Mouse (Mus musculus) yolk sac, embryonic 10.5 days (tissue): ENCODE measurements around the gene Slc25a5.
"Not testable (repeated sequence)": the region's sequence is repeated elsewhere in the genome, so short reads cannot be mapped to it uniquely, and the experiment has no call there.

Source experiments
- DNase-seq: peaks from one replicate; pipeline ENCODE4 v3.0.0-alpha.2; 2017; ENCODE audit warnings: low spot score

Gene Slc25a5

GRCm38 (mm10) chrX:36795424-36796162 is at the start of gene Slc25a5:
Gene Slc25a5, plus strand, starts transcription at chrX:36795651.
- DNase-seq, result peak; percentile 82

DNA sequence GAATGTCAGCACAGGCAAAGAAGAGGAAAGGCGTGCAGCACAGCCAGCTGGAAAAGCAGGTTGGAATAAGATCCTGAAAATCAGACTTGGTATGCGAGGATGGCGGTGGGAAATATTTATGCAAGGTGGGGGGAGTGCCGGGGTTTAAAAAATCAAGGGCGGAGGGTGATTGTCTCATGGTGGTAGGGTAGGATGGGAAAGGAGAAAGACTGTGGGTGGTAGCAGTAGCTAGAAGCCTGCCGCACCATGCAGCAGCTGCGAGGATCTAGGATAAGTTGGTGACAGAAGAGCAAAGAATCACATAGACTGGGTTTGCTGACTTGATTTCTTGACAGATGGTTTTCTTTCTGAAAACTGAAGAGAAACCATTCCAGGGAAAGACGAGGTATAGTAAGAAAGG is 48.7 kb upstream of the Slc25a5 start:
- no peak for DNase-seq

GRCm38 (mm10) chrX:36748573-36748972 is 46.9 kb upstream of the Slc25a5 start:
- DNase-seq, result no peak

- DNase-seq, result no peak
Measured at GRCm38 (mm10) chrX:36749281-36749785, 46.1 kb upstream of the Slc25a5 start.

DNA sequence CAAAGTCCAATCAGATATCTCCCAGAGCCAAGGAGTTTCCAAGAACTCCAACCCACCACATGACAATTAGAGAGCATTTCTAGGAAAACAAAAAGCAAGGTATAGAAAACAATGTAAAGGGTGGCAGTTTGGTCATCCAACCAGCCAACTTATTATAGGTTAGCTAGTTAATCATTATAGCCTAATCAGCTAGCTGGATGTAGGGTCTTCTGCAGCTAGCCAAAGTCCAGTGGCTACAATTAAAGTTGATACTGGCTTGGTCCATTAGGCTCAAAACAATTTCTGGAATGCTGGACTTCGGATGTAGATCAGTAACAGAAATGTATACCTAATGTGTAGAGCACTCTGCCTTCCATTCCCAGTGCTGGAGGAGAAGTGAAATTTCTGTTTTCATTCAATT is 44.9 kb upstream of the Slc25a5 start:
- peak; percentile 40 for DNase-seq

DNA sequence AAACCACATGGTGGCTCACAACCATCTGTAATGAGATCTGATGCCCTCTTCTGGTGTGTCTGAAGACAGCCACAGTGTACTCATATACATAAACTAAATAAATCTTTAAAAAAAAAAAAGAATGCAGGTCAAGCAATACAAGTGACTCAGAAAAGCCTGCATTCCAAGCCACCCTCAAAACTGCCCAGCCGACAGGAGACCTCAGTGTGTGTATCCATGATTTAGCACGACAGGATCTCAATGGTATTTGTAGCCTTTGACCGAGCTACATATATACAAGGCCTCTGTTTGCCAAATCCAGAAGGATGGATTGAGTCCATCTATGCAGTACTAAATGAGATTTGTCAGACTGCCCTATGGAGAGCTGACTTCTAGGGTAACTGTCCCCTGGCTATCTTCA is 42.9 kb upstream of the Slc25a5 start:
- DNase-seq, result no peak

DNA sequence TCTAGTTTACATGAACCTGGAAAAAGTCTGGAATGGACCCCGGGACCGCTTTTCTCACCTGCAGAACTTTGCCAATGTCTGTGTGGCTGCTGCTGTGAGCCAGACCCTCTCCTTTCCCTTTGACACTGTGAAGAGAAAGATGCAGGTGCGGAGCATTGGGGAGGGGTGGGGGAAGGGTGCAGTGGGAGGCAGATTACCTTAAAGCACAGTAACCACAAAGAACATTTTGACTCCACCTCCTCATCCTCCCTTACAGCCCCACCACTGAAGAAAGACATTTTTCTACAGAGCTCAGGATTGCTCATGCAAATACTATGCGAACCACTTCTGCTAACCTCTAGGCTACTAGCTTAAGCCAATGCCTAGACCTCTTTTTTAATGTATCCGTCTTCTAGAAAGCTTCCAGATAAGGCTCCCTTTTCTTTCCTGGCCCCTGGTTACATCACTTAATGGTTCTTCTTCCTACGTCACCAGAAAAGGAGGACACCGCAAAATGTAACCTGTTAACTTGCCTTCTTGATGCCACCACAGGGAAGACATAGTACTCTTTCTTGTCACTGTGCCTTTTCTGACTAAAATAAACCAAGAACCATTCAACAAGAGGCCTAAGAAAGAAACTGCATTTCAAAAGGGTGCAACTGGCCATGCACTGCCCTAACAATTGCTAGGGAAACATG is 37.5 kb upstream of the Slc25a5 start:
- DNase-seq, result no peak

DNA sequence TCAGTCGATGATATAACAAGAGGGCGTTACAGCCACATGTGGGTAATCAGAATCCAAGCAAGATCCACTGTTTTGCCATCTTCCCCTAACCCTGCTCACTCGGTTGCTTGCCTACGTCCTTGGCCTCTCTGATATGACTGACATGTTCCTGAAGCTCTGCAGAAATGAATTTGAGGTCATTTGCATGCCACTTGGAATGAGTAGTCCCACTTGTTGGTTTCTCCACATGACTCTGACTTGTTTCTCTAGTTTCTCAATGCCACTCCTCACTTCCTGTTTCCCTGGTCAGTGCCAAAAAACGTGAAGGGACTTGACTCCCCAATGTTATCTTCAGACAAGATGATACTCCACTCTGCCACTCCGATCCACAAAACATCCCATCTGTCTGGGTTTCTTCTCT is 36.9 kb upstream of the Slc25a5 start:
- no peak for DNase-seq

DNA sequence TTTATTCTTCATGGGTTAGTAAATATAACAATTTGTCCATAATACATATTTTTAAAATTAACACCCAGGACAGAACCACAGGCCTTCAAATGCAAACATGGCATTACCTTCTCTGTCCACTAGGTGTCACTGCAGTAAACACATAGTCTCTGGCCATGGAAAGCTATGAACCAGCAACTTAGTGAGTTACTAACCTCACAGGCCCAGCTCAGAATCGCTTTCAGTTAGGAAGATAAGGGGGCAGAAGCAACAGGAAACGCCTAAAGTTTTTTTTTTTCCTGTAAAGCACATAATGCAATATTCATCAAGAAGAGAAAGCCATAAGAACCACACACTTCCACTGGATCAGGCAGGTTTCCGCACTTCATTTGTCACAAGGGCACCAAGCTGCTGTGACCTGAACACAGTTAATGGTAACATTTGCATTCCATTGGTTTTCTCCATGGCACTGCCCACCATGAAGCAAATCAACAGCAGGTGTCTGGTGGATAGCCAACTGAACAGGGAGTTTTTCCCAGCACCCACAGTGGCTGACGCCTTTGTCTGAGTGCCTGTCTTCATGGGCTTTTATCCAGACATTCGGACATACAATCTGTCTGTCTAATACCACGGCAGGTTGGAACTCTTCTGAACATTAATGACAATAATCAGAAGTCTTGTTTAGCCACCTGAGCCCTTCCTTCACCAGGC is 34.4 kb upstream of the Slc25a5 start:
- DNase-seq, result no peak

DNA sequence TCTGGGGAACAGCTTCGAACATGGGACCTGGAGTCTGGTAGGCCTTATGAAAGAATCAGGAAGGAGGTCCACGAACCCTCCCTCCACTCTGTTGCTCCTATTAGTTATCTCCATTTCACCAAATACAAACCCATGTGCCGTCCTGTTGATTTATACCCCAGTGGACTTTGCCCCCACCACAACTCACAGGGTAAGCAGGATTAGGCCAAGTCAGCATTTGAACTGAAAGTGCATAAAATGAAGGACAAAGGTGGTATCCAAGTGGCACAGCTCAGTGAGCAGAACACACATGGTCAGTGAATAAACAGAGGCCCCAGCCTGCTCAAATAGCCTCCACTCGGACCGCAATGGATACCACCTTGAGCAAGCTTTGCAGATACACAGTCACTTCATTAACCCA is 33.2 kb upstream of the Slc25a5 start:
- peak; percentile 43 for DNase-seq

- no peak for DNase-seq
Measured at GRCm38 (mm10) chrX:36762894-36763293, 32.6 kb upstream of the Slc25a5 start.

GRCm38 (mm10) chrX:36763298-36763933 is 32.0 kb upstream of the Slc25a5 start:
- DNase-seq, result no peak

DNA sequence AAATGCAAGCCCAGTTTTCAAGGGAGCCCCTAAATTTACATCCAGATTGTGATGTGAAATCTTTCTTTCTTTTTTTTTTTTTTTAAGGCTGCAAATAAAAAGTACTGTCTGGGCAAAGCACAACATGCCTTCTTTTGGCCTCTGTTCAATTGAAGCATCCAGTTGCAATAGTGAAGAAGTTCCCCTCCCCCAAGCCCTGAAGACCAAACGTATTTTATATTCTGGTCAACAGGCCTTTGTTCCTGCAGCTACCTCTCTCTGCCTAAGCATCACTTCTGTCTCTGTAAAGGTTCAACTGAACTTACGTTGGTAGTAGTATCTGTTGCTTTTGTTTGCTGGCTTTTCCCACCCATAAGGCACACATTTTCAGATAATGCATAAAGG is 31.5 kb upstream of the Slc25a5 start:
- no peak for DNase-seq

DNA sequence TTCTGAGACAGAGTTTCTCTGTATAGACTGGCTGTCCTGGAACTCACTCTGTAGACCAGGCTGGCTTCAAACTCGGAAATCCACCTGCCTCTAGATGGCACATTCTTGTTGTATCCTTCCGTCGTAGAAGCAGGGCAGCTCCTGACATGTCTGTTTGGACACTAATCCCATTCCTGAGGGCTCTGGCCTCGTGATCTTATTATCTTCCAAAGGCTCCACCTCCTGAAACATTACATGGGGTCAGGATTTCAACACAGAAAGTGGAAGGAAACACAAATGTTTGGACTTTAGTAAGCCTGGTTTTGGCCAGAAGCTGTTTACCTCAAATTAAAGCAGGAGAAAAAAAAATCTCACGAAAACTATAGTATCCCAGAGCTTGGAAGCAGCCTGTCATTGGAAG is 28.1 kb upstream of the Slc25a5 start:
- no peak for DNase-seq

DNA sequence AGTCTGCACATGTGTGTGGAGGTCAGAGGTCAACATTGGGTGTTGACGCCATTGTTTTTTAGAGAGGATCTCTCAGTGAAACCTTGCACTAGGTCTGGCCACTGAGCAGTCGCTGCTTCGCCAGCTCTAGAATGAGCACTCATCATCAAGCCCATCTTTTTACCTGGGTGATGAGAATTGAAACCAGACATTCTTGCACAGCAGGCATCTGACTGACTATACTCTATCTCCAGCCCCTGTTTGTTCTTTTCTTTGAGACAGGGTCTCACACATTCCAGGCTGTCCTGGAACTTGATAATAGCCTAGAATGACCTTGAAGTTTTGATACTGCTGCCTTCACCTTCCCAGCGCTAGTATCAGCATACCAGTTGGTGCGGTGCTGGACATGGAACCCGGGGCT is 22.9 kb upstream of the Slc25a5 start:
- no peak for DNase-seq

GRCm38 (mm10) chrX:36775520-36775919 is 19.9 kb upstream of the Slc25a5 start:
- DNase-seq, result no peak

- DNase-seq, result no peak
Measured at GRCm38 (mm10) chrX:36777694-36778093, 17.8 kb upstream of the Slc25a5 start.

DNA sequence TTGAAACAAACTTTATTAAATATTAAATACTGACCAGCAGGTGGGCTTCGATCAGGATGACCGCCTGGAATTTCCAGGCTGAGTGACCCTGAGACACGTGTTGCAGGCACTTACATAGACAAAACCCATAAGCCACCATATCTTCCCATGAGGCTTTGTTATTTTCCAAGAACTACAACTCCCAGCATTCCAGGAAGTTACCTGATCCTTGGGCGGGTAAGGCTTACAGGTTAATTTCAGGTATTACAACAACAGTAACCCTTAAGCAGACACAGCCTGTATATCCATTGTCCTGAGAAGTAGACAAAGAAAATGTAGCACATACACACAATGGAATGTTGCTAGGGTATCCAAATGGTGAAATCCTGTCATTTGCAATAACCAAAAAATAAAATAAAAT is 6.1 kb upstream of the Slc25a5 start:
- DNase-seq, result no peak

DNA sequence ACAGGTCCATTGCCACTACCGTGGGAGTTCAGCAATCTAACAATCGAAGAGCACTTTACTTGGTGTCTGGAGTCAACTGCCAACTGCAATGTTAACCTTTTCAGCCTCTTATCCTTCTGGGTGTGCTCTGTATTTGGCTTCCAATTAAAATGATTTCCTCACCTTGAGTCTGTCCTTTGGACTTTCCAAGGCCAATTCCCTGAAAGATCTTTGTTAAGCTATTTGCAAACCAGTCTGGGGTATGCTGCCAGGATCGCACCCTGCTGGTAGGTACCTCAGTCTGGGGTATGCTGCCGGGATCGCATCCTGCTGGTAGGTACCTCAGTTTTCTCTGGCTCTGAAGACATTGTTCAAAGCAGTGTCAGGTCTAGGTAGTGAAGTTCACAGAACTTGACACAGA is 880 bp upstream of the Slc25a5 start:
- no peak for DNase-seq

DNA sequence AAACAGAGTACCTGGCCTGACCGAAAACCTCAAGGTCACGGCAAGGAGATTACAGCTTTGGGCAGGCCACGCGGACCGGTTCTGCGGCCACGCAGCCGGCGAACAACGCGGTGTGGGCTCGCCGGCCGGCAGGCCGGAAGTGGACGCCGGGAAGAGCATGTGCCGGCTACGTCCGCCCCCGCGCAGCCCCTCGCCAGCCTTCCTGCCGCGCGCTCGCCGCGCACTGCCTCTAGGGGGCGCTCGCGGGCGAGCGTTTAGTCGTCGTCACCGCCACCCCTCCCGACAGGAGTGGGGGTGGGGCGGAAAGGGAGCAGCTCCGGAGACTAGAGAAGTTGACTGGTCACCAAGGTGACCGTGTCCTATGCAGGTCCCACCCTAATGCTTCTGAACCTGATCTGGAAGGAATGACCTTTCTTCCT is 721 bp downstream of the Slc25a5 start:
- DNase-seq, result peak; percentile 77

DNA sequence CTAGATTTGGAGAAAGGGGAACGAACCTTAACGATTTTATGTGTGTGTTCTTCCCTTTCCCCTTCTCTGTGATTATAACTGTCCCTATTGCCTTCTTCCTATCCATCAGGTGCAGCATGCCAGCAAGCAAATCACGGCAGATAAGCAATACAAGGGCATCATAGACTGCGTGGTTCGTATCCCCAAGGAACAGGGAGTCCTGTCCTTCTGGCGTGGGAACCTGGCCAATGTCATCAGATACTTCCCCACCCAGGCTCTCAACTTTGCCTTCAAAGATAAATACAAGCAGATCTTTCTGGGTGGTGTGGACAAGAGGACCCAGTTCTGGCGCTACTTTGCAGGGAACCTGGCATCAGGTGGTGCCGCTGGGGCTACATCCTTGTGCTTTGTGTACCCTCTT is 1.3 kb downstream of the Slc25a5 start:
- not testable (repeated sequence) for DNase-seq

DNA sequence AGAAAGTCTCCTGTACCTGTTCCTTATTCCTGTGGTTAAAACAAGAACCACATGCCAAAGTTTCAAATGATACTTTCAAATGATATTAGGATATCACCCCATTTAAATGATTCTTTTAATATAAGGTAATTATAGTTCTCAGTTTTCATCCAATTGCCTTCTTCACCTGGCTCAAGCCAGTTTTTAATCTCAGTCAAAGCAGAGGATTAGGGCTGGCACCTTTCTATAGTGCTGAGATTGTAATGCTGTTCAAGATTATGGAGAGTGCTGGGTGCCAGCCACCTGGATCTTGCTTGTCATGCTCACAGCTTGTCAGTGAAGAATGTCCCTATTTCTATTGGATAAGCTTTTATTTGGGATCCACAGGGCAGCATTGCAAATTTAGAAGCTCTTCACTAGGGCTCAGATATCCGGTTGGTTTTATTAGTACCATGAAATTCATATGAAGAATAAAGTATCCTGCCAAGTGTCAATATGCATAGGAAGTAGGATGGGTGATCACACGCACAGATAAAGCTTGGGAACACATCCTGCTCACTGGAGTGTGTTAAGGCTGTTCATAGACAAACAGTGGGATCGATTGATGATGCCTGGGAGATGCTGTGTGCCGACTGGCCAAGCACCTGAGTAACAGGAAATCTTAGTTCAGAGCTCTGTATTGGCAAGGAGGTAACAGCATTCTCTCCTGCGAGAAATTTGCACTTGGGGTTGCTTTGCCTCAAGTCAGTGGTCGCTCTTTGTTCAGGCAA is 3.9 kb downstream of the Slc25a5 start:
- no peak for DNase-seq
